In genomic region chr2:34963371-34963956, GRCm38 (mm10) we compare ENCODE assay signal across 8 mouse cellular contexts. TPM values are rescaled to one million over a fixed set of nuclear protein-coding genes. Genes with fewer than 3 reads are reported as not detected.
DNase-seq lines count a peak whose midpoint lies in the region; ATAC-seq lines count a peak whose summit lies in the region.
"Had no signal": no experiment of that assay in that cellular context is flagged by ENCODE, and none has a peak within 500 bp of the region (broad histone marks: within the 10 kb centered on the region; RNA-seq: fewer than 3 reads in every experiment).

No protein-coding gene starts in this region.

- no peaks in the 10 kb centered on the region for H3K9me3 ChIP-seq in hindbrain, embryonic 11.5 days (ENCODE audit: control insufficient read depth, low read length)
- H3K9me3 ChIP-seq: stomach, embryonic 15.5 days had no signal

- H3K4me2 ChIP-seq in hindbrain, embryonic 11.5 days (replicated peaks; ENCODE audit: low read depth, low read length): no peak overlapping the region
- H3K4me2 ChIP-seq: stomach, embryonic 15.5 days had no signal

- 81% methylated on average over 13 of the region's 13 CpGs for WGBS in hindbrain, embryonic 11.5 days

- H3K27ac ChIP-seq in hindbrain, embryonic 11.5 days (ENCODE audit: low read depth, low read length): no peak overlapping the region
- H3K27ac ChIP-seq: stomach, embryonic 15.5 days had no signal

- H3K9ac ChIP-seq in hindbrain, embryonic 11.5 days (ENCODE audit: low read depth, low read length): no peak overlapping the region
- H3K9ac ChIP-seq: stomach, embryonic 15.5 days had no signal

- H3K4me3 ChIP-seq in hindbrain, embryonic 11.5 days (ENCODE audit: low read depth, low read length): no peak overlapping the region
- H3K4me3 ChIP-seq: stomach, embryonic 15.5 days had no signal

- ATAC-seq in CD4-positive, CD25-positive, alpha-beta regulatory T cell, adult 4 months: peak; percentile 64
- ATAC-seq in hindbrain, embryonic 11.5 days (ENCODE audit: low FRiP score): no peak

- DNase-seq in T-cell, adult 2 months (ENCODE audit: low spot score): peak; percentile 93
- DNase-seq in kidney, postnatal 10 days: peak; percentile 24
- peak; percentile 77 to 78 for DNase-seq in spleen, adult 18-20 months
- DNase-seq in ovary, adult 18-20 months (ENCODE audit: low spot score): no peak
- no peak for DNase-seq in hindbrain, embryonic 11.5 days (ENCODE audit: low spot score)
- DNase-seq in MN1 (ENCODE audit: low spot score): no peak

- no peaks in the 10 kb centered on the region for H3K27me3 ChIP-seq in hindbrain, embryonic 11.5 days (ENCODE audit: control insufficient read depth, insufficient read depth, low read length)
- H3K27me3 ChIP-seq: stomach, embryonic 15.5 days had no signal

- no peaks in the 10 kb centered on the region for H3K36me3 ChIP-seq in hindbrain, embryonic 11.5 days (ENCODE audit: control insufficient read depth, insufficient read depth, low read length)
- H3K36me3 ChIP-seq: stomach, embryonic 15.5 days had no signal

- H3K4me1 ChIP-seq in hindbrain, embryonic 11.5 days (replicated peaks; ENCODE audit: control insufficient read depth, insufficient read depth, low read length): no peaks in the 10 kb centered on the region

RNA-seq across cellular contexts. Expression of gene Traf1, which starts 1.9 kb away (rescaled TPM):
- 100 to 1,000 TPM; 300 to 441 TPM for polyA plus RNA-seq in CD4-positive, CD25-positive, alpha-beta regulatory T cell, adult 4 months (2017; shearing (Covaris generic))
- 0.28 and 0.40 TPM in 2 replicates for polyA plus RNA-seq in hindbrain, embryonic 11.5 days (2014; fragmentation: Nextera tagmentation; extraction: Ambion mirVana)

RNA-seq across cellular contexts. Expression of gene Phf19, which starts 49.6 kb away (rescaled TPM):
- 1 to 10 TPM; 1.9 TPM for polyA plus RNA-seq in CD4-positive, CD25-positive, alpha-beta regulatory T cell, adult 4 months (2017; shearing (Covaris generic))
- polyA plus RNA-seq in hindbrain, embryonic 11.5 days (2014; fragmentation: Nextera tagmentation; extraction: Ambion mirVana): 1.7 and 2.3 TPM in 2 replicates

Comparison
In these comparisons a context has a peak if more than half of its experiments do, and no peak if none do; other contexts are left out.
1. DNase-seq: peak in T-cell, adult 2 months (single experiment), kidney, postnatal 10 days (single experiment) and spleen, adult 18-20 months (2 of 2); none in ovary, adult 18-20 months (single experiment), hindbrain, embryonic 11.5 days (single experiment) and MN1 (single experiment).
2. RNA of gene Traf1, which starts 1.9 kb away (polyA plus RNA-seq): 300 to 441 TPM in CD4-positive, CD25-positive, alpha-beta regulatory T cell, adult 4 months; 0.28 to 0.40 TPM in hindbrain, embryonic 11.5 days; every median in the first group is over 100 times any median in the second.